Mouse (Mus musculus): ENCODE measurements at regions not wholly inside any gene's neighbourhood (a gene's known extent, or its start where the extent isn't known, plus 50 kb on each side); places are given as distances from the start of the nearest gene placed in this dataset.
A peak's percentile ranks its signal among the peaks of the same experiment; 100 is the strongest.

GRCm38 (mm10) chr16:86524135-86524534, 622.5 kb upstream of the Adamts5 start:
- DNase-seq (ENCODE audit: low spot score) = no peak

- no peak for DNase-seq (ENCODE audit: low spot score)
Measured at GRCm38 (mm10) chr16:86516935-86517334, 615.3 kb upstream of the Adamts5 start.

- peak; percentile 16 for DNase-seq (ENCODE audit: low spot score)
Measured at GRCm38 (mm10) chr16:86516144-86516543, 614.5 kb upstream of the Adamts5 start.

- DNase-seq (ENCODE audit: low spot score) = no peak
Measured at GRCm38 (mm10) chr16:86501074-86501952, 599.7 kb upstream of the Adamts5 start.

GRCm38 (mm10) chr16:86475145-86475544, 573.5 kb upstream of the Adamts5 start:
- peak; percentile 27 for DNase-seq (ENCODE audit: low spot score)

GRCm38 (mm10) chr16:86473059-86473740, 571.6 kb upstream of the Adamts5 start:
- DNase-seq (ENCODE audit: low spot score) = peak; percentile 11

- no peak for DNase-seq (ENCODE audit: low spot score)
Measured at GRCm38 (mm10) chr16:86461073-86461472, 559.4 kb upstream of the Adamts5 start.

GRCm38 (mm10) chr16:86456649-86457048, 555.0 kb upstream of the Adamts5 start:
- DNase-seq (ENCODE audit: low spot score) = no peak

- DNase-seq (ENCODE audit: low spot score) = no peak
Measured at GRCm38 (mm10) chr16:86454810-86455209, 553.2 kb upstream of the Adamts5 start.

- DNase-seq (ENCODE audit: low spot score) = no peak
Measured at GRCm38 (mm10) chr16:86454031-86454430, 552.4 kb upstream of the Adamts5 start.

GRCm38 (mm10) chr16:86448478-86449160, 547.0 kb upstream of the Adamts5 start:
- no peak for DNase-seq (ENCODE audit: low spot score)

- peak; percentile 77 for DNase-seq (ENCODE audit: low spot score)
Measured at GRCm38 (mm10) chr16:86419458-86419857, 517.8 kb upstream of the Adamts5 start.

- DNase-seq (ENCODE audit: low spot score) = no peak
Measured at GRCm38 (mm10) chr16:86404309-86404708, 502.7 kb upstream of the Adamts5 start.

- no peak for DNase-seq (ENCODE audit: low spot score)
Measured at GRCm38 (mm10) chr16:86401381-86401780, 499.8 kb upstream of the Adamts5 start.

- DNase-seq (ENCODE audit: low spot score) = no peak
Measured at GRCm38 (mm10) chr16:86399288-86399687, 497.7 kb upstream of the Adamts5 start.

GRCm38 (mm10) chr16:86397521-86397920, 495.9 kb upstream of the Adamts5 start:
- no peak for DNase-seq (ENCODE audit: low spot score)

GRCm38 (mm10) chr16:86389063-86389723, 487.6 kb upstream of the Adamts5 start:
- peak; percentile 6 for DNase-seq (ENCODE audit: low spot score)

GRCm38 (mm10) chr16:86388128-86388527, 486.5 kb upstream of the Adamts5 start:
- no peak for DNase-seq (ENCODE audit: low spot score)

GRCm38 (mm10) chr16:86377991-86378390, 476.4 kb upstream of the Adamts5 start:
- DNase-seq (ENCODE audit: low spot score) = no peak

- DNase-seq (ENCODE audit: low spot score) = no peak
Measured at GRCm38 (mm10) chr16:86371652-86372051, 470.0 kb upstream of the Adamts5 start.

- DNase-seq (ENCODE audit: low spot score) = no peak
Measured at GRCm38 (mm10) chr16:86368449-86368848, 466.8 kb upstream of the Adamts5 start.

- DNase-seq (ENCODE audit: low spot score) = no peak
Measured at GRCm38 (mm10) chr16:86366197-86366596, 464.6 kb upstream of the Adamts5 start.

Measured in layer of hippocampus, adult 11-12 months (tissue).